Mouse (Mus musculus): Measurements from ENCODE around the gene Krt79.

Gene Krt79

GRCm38 (mm10) chr15:101940274-101940829, at the start of gene Krt79:
Gene Krt79, minus strand, starts transcription at chr15:101940324.
- DNase-seq (ENCODE audit: low spot score), result no peak

- no peak for DNase-seq (ENCODE audit: low spot score)
These were observed 48.6 kb upstream of the Krt79 start for GRCm38 (mm10) chr15:101988714-101989113.

- peak; percentile 57 for DNase-seq (ENCODE audit: low spot score)
These were observed 48.0 kb upstream of the Krt79 start for GRCm38 (mm10) chr15:101988119-101988518.

- DNase-seq (ENCODE audit: low spot score), result no peak
These were observed 44.6 kb upstream of the Krt79 start for GRCm38 (mm10) chr15:101984746-101985145.

GRCm38 (mm10) chr15:101983949-101984601, 44.0 kb upstream of the Krt79 start:
- DNase-seq (ENCODE audit: low spot score), result peak; percentile 79

- no peak for DNase-seq (ENCODE audit: low spot score)
These were observed 43.3 kb upstream of the Krt79 start for GRCm38 (mm10) chr15:101983315-101983948.

GRCm38 (mm10) chr15:101980849-101981248, 40.7 kb upstream of the Krt79 start:
- DNase-seq (ENCODE audit: low spot score), result no peak

- DNase-seq (ENCODE audit: low spot score), result peak; percentile 80
These were observed 37.1 kb upstream of the Krt79 start for GRCm38 (mm10) chr15:101977043-101977726.

GRCm38 (mm10) chr15:101976641-101977040, 36.5 kb upstream of the Krt79 start:
- DNase-seq (ENCODE audit: low spot score), result no peak

- no peak for DNase-seq (ENCODE audit: low spot score)
These were observed 35.9 kb upstream of the Krt79 start for GRCm38 (mm10) chr15:101976023-101976422.

GRCm38 (mm10) chr15:101974083-101974845, 34.1 kb upstream of the Krt79 start:
- no peak for DNase-seq (ENCODE audit: low spot score)

GRCm38 (mm10) chr15:101973414-101974077, 33.4 kb upstream of the Krt79 start:
- peak; percentile 94 for DNase-seq (ENCODE audit: low spot score)

GRCm38 (mm10) chr15:101970536-101970935, 30.4 kb upstream of the Krt79 start:
- no peak for DNase-seq (ENCODE audit: low spot score)

- no peak for DNase-seq (ENCODE audit: low spot score)
These were observed 26.7 kb upstream of the Krt79 start for GRCm38 (mm10) chr15:101966808-101967207.

GRCm38 (mm10) chr15:101958891-101959290, 18.8 kb upstream of the Krt79 start:
- DNase-seq (ENCODE audit: low spot score), result no peak

- DNase-seq (ENCODE audit: low spot score), result no peak
These were observed 14.1 kb upstream of the Krt79 start, which contains the start of gene Krt78 for GRCm38 (mm10) chr15:101954187-101954586. Gene Krt78, minus strand, starts transcription at chr15:101954287.

- no peak for DNase-seq (ENCODE audit: low spot score)
These were observed 12.8 kb upstream of the Krt79 start for GRCm38 (mm10) chr15:101952733-101953474.

- no peak for DNase-seq (ENCODE audit: low spot score)
These were observed 5.3 kb upstream of the Krt79 start for GRCm38 (mm10) chr15:101945430-101945829.

GRCm38 (mm10) chr15:101941948-101942347, 1.8 kb upstream of the Krt79 start:
- DNase-seq (ENCODE audit: low spot score), result no peak

GRCm38 (mm10) chr15:101938600-101939308, 1.4 kb downstream of the Krt79 start:
- DNase-seq (ENCODE audit: low spot score), result no peak
